Mouse (Mus musculus): ENCODE results near the gene Pcare.

The Pcare gene

DNA sequence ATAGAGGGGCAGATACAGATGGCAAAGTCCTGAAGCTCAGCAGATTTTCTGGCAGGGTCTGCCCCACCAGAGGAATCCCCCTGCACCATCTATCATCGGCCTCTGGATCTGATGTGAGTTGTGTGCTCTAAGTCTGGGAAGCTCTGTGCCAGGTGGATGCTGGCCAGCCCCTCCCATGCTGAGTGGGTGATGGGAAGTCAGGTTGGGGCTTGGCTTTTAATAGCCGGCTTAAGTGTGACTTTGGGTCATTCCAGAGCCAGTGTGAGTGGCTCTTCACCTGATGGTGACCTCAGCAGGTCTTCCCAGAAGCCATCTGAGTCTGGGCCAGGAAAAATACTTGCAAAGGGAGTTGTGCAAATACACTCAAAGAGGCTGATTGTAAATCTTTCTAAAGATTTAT is 22.0 kb downstream of the Pcare start:
- DNase-seq (ENCODE audit: low spot score in 2 of 2): no peak

DNA sequence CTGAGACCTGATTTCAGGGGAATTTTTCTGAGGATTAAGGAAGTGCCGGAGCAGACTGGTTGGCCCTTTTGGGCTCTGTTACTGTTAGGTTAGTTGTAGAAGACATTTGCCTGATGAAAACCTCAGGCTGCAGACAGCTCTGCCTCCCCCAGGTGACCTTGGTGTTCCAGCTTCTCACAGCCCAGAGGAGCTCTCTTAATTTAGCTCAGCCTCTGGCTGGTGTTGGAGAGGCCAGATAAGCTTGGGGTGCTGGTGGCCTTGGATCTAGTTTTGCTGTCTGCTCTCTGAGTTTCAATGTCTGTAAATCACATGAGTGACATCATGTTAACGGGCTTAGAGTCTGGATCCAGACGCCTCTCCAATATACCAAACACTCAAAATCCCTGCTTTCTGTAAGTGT is 31.7 kb downstream of the Pcare start:
- DNase-seq (ENCODE audit: low spot score in 2 of 2): no peak

DNA sequence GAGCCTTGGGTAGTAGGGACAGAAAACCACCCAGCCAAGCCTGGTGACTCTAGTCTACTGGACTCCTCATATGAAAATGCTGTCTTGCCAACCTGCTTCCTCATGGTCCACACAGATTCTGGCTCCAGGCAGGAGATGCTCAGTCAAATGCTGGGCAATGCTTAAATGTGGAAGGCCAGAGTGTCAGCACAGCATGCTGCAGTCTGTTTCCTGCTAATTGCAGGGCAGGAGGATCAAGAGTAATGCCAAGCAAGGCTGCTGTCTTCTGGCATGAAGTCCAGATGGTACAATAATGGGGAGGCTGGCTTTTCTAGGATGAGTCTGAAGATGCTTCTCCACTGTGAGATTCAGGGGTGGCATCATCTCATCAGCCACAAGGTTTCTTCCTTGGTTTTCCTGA is 32.3 kb downstream of the Pcare start:
- DNase-seq (ENCODE audit: low spot score in 2 of 2): no peak

DNA sequence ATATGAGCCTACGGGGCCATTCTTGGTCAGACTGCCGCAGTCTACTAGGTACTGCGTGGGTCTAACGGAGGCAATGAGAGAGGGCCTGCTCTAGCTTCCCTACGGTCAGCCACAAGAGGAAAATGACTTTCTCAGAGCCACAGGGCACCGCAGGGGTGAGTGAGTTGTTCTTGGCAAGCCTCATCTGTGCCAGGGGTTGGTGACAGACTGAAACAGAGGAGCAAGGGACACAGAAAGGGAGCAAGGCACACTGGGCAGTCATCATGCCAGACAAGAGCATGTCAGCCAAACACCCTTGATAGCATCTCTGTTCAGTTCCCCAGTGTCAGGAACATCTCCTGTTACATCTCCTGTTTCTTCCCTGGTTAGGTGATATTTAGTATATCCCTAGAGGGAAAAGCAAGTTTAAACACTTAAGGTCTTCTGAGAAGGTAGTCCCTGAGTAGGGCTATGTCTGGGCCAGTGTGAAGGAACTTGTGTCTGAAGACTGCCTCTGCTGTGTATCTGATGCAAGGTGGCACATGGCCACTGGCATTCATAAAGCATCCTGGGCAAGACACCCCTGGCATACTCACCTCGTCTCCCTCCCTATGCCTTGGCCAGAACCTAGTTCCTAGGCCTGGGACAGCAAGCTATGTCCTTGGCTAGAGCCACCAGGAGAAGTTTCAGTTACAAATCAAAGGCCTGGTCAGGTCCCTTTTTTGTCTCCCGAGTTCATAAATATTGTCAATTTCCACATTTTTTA is 34.6 kb downstream of the Pcare start:
- DNase-seq (ENCODE audit: low spot score in 2 of 2): no peak

DNA sequence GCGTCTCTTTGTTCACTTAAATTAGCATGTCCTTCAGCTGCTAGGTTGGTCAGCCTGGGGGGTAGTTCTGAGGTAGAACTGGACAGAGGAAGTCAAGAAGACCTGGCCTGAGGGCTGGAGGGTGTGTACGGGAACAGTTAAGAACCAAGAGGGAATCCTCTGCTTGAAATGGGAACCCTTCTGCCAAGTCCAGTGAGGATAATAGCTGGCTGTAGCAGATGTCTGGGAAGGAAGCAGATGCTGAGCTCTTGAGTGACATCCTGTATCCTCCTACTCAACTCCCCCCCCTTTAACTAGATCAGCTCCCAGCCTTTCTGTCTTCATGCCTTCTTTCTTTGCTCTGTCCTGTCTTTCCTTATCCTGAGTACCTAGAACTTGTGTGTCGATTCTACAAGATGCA is 37.7 kb downstream of the Pcare start:
- no peak for DNase-seq (ENCODE audit: low spot score in 2 of 2)

DNA sequence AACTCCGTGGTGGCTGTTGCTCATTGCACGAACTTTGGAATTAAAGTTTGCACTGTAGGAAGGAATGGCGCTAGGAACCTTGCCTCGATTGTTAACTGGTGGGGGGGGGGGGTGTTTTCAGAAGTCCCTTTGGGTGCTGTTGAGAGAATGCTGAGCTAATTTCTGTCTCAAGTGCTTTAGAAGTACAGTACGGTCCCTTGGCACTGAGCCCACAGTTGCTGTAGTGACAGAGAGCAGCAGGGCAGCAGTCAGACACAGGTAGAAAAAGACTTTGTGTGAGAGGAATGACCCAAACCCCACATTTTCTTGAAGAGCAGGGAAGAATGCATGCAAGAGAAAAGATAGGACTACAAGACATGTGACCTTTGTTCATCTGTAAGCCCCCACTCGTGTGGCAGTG is 40.4 kb downstream of the Pcare start:
- no peak for DNase-seq (ENCODE audit: low spot score in 2 of 2)

DNA sequence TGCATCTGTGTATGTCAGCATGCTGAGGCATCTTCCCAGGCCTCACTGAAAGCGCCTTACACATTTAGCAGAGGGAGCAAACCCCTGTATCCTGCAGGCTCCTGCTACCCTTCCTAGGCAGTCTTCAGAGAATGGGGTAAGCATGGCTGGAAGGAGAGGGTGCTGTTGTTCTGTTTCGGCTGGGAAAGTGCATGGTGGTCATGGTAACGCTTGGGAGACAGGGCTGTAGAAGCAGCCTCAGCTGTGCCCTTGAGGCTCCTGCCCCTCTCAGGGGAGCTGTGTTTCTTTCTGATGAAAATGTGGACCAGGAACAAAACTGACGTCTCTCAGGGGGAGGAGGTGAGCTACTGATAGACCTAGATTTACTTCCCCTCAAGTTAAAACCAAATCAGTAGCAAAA is 45.0 kb downstream of the Pcare start:
- DNase-seq (ENCODE audit: low spot score in 2 of 2): no peak

DNA sequence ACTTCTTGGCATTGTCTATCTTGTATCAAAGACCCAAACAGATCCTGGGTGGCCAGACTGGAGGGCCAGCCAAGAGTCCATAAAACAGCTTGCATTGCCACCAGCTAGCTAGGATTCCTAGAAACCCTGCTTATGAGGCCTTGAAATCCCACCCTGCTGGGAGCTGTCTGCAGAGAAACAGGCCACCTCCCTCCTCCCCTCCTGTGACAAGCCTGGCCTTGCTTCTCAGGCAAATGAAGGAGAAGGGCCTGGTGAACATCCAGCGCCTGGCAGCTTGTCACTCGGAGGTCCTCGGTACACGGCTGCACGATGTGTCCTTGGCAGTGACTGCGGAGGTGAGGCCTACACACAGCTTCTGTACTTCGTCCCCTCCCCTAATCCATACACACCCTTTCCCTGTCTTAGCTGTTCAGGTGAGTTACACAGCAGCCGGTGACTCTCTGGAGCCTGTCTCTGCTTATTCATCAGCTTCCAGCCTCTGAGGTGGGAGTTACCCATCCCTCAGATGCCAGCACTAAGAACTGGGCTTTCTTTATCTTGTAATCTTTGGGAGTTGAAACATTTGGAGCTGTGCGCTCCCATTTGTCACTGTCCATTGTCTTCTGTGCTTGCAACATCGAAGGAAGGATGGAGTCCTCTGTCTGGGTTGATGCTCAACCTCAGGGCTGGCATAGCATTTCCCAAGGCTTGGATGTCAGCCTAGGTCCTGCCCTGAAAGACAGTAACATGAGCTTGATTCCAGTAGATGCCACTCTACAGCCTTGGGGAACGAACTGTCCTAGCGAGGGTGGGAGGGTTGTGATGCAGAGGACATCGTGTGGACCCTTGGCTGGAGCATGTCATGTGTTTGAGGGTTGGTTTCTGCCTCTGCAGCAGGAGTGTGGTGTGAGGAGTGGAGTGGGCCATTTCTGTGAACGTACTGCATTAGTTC is 46.9 kb downstream of the Pcare start:
- DNase-seq (ENCODE audit: low spot score in 2 of 2): no peak

DNA sequence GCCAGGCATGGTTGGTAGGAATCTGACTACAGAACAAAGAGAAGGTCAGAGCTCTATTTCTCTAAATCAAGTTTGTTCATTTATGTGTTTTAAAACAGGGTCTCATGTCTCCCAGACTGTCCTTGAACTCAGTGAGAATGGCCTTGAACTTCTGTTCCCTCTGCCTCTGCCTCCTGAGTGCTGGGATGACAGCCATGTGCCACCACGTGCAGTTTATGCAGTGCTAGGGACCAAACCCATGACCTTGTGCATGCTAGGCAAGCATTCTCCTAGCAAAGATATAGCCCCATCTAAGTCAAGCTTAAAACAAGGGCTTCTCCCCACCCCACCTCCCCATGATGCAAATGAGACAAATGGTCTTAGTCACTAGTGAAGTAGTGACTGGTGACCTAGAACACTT is 47.6 kb downstream of the Pcare start:
- DNase-seq (ENCODE audit: low spot score in 2 of 2): no peak

DNA sequence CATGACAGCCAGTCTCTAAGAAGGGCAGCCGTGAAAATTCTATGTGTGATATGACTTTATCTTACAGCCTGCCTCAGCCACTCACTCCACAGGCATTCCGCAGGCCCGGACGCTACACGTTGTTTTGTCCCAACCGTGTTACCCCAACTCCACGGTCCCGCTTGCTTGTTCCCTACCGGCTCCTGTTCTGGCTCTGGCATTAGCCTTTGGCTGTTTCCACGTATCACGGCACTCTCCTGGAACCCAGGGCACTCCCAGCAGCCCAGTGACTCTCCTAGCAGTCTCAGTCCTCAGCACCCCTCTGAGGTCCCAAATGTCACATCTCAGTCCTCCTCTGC is 54.1 kb downstream of the Pcare start:
- DNase-seq (ENCODE audit: low spot score in 2 of 2): no peak

DNA sequence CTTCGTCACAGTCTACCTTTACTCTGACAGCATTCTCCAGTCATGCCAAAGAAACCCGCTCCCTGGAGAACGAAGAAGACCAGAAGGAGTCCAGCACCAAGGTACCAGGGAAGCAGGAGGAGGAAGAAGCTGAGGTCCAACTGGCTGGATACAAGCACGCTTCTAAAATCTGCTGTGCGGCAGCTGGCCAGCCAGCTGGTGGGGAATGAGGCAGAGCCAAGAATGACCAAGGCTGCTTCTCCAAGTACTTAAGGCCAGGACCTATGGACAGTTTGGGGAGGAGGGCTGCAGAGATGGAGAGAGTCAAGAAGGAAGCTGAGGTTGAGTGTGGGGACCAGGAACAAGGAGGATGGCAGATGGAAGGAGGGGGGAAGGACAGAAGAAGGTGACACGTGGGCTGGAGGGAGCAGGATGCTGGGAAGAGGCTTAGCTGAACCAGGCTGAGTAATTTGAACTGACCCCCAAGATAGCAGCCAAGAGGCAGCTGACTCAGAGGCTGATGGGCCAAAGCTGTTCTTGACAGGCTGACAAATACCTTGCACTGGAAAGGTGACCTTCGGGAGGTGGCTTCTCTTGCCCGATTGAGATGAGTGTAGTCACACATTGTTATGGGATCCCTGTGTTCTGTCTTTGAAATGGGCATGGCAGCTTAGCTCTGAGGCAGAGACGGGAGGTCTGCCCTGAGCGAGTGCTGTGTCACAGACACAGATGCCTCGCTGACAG is 54.6 kb downstream of the Pcare start:
- no peak for DNase-seq (ENCODE audit: low spot score in 2 of 2)

DNA sequence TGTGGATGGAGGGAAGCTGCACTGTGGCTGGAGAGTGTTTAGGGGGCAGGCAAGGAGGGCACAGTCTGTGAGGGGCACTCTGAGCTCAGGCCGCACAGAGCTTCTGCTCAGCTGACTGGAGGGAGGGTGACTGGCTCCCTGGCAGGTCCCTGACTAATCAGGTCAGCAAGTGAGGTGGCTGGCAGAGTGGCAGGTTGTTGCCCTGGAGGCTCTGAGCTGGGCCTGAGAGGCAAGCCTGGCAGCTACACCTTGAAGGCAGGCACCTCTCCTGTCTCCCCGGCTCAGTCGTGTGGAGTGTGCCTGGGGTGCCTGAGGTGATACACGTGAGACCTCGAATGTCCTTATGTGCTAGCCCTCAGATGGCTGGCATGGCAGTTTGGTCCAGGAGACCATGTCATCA is 56.3 kb downstream of the Pcare start:
- no peak for DNase-seq (ENCODE audit: low spot score in 2 of 2)

DNA sequence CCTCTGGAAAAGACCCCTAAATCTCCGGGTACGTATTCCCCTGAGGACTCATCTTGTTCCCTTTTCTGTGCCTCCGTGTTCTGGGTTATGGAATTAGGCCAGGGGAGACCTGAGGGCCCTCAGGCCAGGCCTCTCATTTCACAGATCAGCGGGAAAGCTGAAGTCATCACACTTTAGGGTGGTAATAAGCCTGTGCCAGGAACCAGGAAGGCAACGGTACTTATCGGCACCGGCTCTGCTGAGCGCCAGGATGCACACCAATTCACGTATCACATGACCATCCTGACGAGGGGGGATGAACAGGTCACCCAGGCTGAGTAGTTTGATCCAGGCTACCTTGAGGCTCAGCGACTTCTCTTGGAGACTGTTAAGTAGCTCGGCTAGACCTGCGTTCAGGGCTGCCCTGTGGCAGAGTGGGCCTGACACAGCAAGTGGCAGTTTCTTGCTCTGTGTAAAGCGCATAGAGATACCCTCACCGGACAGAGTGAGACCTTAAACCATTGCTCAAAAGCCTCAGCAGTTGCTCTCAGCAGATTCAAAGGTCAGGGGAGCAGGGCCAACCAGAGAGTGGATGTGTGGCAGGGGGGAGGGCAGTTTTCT is 56.9 kb downstream of the Pcare start:
- DNase-seq (ENCODE audit: low spot score in 2 of 2): no peak

DNA sequence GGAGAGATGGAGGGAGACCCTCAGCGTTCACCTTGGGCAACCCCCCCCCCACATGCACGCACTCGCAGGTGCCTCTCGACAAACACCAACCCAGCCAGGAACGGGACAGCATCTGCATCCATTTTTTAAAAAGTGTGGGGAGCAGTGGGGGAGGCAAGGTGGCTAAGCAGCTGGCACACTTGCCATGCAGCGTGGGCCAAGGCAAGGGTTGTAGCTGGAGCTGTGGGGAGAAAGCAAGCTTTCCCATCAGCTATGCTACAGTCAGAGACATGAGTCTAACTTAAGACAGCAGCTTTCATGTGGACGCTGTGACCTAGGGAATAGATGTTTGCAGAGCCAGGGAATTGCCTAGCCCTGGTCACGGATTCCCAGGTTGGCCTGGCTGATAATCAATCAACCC is 57.5 kb downstream of the Pcare start:
- no peak for DNase-seq (ENCODE audit: low spot score in 2 of 2)

DNA sequence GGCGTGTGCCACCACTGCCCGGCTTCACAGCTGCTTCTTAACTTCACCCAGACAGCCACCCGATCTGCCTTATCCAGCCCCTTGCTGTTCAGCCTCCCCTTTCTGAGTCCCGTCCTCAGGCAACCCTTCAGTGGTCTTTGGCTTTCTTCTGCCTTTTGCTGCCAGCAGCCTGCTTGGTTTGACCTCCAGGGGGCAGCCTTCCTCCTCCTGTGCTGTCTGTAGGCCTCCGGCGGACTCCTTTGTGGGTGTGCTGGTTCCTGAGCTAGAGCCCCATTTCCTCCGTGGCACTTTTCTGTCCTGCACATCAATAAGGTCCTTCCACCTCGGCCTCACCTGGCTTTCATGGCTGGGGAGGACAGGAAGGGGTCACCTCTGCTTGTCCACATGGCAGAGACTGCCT is 58.9 kb downstream of the Pcare start:
- no peak for DNase-seq (ENCODE audit: low spot score in 2 of 2)

Data from frontal cortex, postnatal 14 days (tissue).